22 mouse cellular contexts compared by ENCODE assay signal in genomic region chr3:96178427-96178826, GRCm38 (mm10). TPM values are rescaled to one million over a fixed set of nuclear protein-coding genes. Genes with fewer than 3 reads are reported as not detected.
DNase-seq lines count a peak whose midpoint lies in the region; ATAC-seq and TF ChIP-seq lines count a peak whose summit lies in the region.
"Had no signal": no experiment of that assay in that cellular context is flagged by ENCODE, and none has a peak within 500 bp of the region (broad histone marks: within the 10 kb centered on the region; RNA-seq: fewer than 3 reads in every experiment).

No protein-coding gene starts in this region.

- H3K79me2 ChIP-seq in CH12.LX (replicated peaks; ENCODE audit: control insufficient read depth, extremely low read depth, insufficient read depth, poor library complexity, severe bottlenecking) (peaks cover 23% of the 10 kb centered on the region), MEL (ENCODE audit: control insufficient read depth, insufficient read depth, low read length, poor library complexity) (peaks cover 21% of the 10 kb centered on the region)

- DNase-seq in cerebellum, adult 9-10 months = peak; percentile 26
- no peak for DNase-seq in cerebellum, adult 11 months
- DNase-seq in CH12.LX (ENCODE audit: extremely low read depth) (no peak), MEL (ENCODE audit: low read depth, low spot score) (peak; percentile 37)
- DNase-seq in stomach, postnatal 0 days (ENCODE audit: low spot score) = no peak
- DNase-seq in layer of hippocampus, adult 2 months (ENCODE audit: low spot score in 2 of 2) = no peak
- DNase-seq: adrenal gland, adult 2 months; adrenal gland, adult 8-10 months; adrenal gland, postnatal 10 days; adrenal gland, postnatal 14 days; adrenal gland, postnatal 25 days; adrenal gland, postnatal 36 days; B cell, adult 2 months; cerebellum, adult 11-12 months; cerebellum, adult 18-20 months; cerebellum, adult 2 months; cerebellum, adult 8-10 months; cerebellum, adult 9-11 months had no signal

- H3K36me3 ChIP-seq in CH12.LX (replicated peaks in 1 of 2; ENCODE audit: control insufficient read depth in 1 of 2, insufficient read depth in 1 of 2, low read length in 1 of 2) (peaks cover 40 to 55% of the 10 kb centered on the region in 2 experiments), MEL (ENCODE audit: control insufficient read depth in 1 of 2, insufficient read depth in 2 of 2, low read length in 2 of 2) (peaks cover 24 to 25% of the 10 kb centered on the region in 2 experiments)
- peaks cover 4% of the 10 kb centered on the region; the same call in 1 of the 2 replicates for H3K36me3 ChIP-seq in stomach, postnatal 0 days (ENCODE audit: control insufficient read depth, insufficient read depth, low read length)

- H3K27me3 ChIP-seq in CH12.LX (replicated peaks) (no peaks in the 10 kb centered on the region), MEL (ENCODE audit: control insufficient read depth in 1 of 2, insufficient read depth in 2 of 2, low read length in 2 of 2) (no peaks in the 10 kb centered on the region)
- H3K27me3 ChIP-seq in stomach, postnatal 0 days (ENCODE audit: control insufficient read depth, insufficient read depth, low read length) = no peaks in the 10 kb centered on the region
- H3K27me3 ChIP-seq: Patski had no signal

- H3K4me3 ChIP-seq in CH12.LX (replicated peaks in 1 of 3; ENCODE audit: low read depth in 2 of 3, low read length in 2 of 3, poor library complexity in 1 of 3) = no peak overlapping the region
- H3K4me3 ChIP-seq in MEL (ENCODE audit: control insufficient read depth in 1 of 2, insufficient read depth in 1 of 2, low read depth in 2 of 2, low read length in 2 of 2) = no peak overlapping the region
- no peak overlapping the region for H3K4me3 ChIP-seq in stomach, postnatal 0 days (ENCODE audit: low read depth, low read length)
- no peak overlapping the region for H3K4me3 ChIP-seq in layer of hippocampus, adult 2 months

- no peak overlapping the region for H3K4me2 ChIP-seq in CH12.LX (ENCODE audit: insufficient read depth, low read depth, poor library complexity, severe bottlenecking)
- no peak overlapping the region for H3K4me2 ChIP-seq in stomach, postnatal 0 days (replicated peaks; ENCODE audit: low read depth)

- no peak overlapping the region for H3K27ac ChIP-seq in CH12.LX (ENCODE audit: insufficient read depth, low read depth)
- no peak overlapping the region for H3K27ac ChIP-seq in MEL (ENCODE audit: control insufficient read depth, low read depth, low read length)
- H3K27ac ChIP-seq in stomach, postnatal 0 days (replicated peaks) = no peak overlapping the region
- no peak overlapping the region for H3K27ac ChIP-seq in layer of hippocampus, adult 2 months

- no peak for ATAC-seq in stomach, postnatal 0 days (ENCODE audit: low FRiP score, low TSS enrichment)
- ATAC-seq: activated CD4-positive, CD25-positive, alpha-beta regulatory T cell, adult 4 months; CD4-positive, CD25-positive, alpha-beta regulatory T cell, adult 4 months; Patski had no signal

- in situ Hi-C loops in CH12.LX (cut with MboI; ENCODE audit: low pct_ligation_motif_present, low pct_unique_long_range_greater_than_20kb, low sequenced_read_pairs) = no loop called here

- peaks cover 13 to 46% of the 10 kb centered on the region in 2 experiments for H3K4me1 ChIP-seq in CH12.LX (ENCODE audit: control insufficient read depth in 1 of 2, insufficient read depth in 2 of 2)
- peaks cover 2 to 23% of the 10 kb centered on the region in 2 experiments for H3K4me1 ChIP-seq in MEL (ENCODE audit: control insufficient read depth in 1 of 2, insufficient read depth in 2 of 2, low read length in 2 of 2)
- 0 out of 2 replicates have a peak, but pooled peaks cover 5% of the 10 kb centered on the region for H3K4me1 ChIP-seq in stomach, postnatal 0 days (replicated peaks; ENCODE audit: control insufficient read depth, insufficient read depth)

- H3K9me3 ChIP-seq in CH12.LX (replicated peaks; ENCODE audit: low read length) (no peaks in the 10 kb centered on the region), MEL (replicated peaks; ENCODE audit: insufficient read depth, low read length) (no peaks in the 10 kb centered on the region)
- H3K9me3 ChIP-seq in stomach, postnatal 0 days (ENCODE audit: control insufficient read depth, low read length) = no peaks in the 10 kb centered on the region
- H3K9me3 ChIP-seq: G1E had no signal

- no peak overlapping the region for H3K9ac ChIP-seq in CH12.LX (ENCODE audit: insufficient read depth, low read depth)
- no peak overlapping the region for H3K9ac ChIP-seq in MEL (ENCODE audit: control insufficient read depth, low read depth, low read length, poor library complexity, severe bottlenecking)
- H3K9ac ChIP-seq in stomach, postnatal 0 days (ENCODE audit: low read length) = no peak overlapping the region

- TF ChIP-seq RAD21 in CH12.LX (IDR thresholded peaks at IDR 0.05; ENCODE audit: low read depth, low read length) (no peak), MEL (IDR thresholded peaks at IDR 0.05; ENCODE audit: low read depth, low read length) (no peak)

- 93% methylated on average over 4 of the region's 4 CpGs for WGBS in stomach, postnatal 0 days

- no peak for TF ChIP-seq POLR2A in CH12.LX (IDR thresholded peaks at IDR 0.05; ENCODE audit: low read depth, low read length)
- TF ChIP-seq POLR2A in MEL (IDR thresholded peaks at IDR 0.05; ENCODE audit: control insufficient read depth in 1 of 2, insufficient read depth in 1 of 2, low read depth in 1 of 2, low read length in 2 of 2, poor library complexity in 1 of 2) = peak in 1 of 2 experiments; percentile 36; a peak in 2 of 4 replicates

- dilution Hi-C loops in CH12.LX (cut with MboI; ENCODE audit: extremely low pct_ligation_motif_present, extremely low pct_unique_long_range_greater_than_20kb, low sequenced_read_pairs) = no loop called here

- no peak for TF ChIP-seq CTCF in CH12.LX (conservative IDR thresholded peaks at IDR 0.05 in 1 of 2, IDR thresholded peaks at IDR 0.05 in 1 of 2; ENCODE audit: low read depth in 2 of 2, low read length in 2 of 2)
- TF ChIP-seq CTCF in MEL (IDR thresholded peaks at IDR 0.05 in 2 of 3, conservative IDR thresholded peaks at IDR 0.05 in 1 of 3; ENCODE audit: control insufficient read depth in 1 of 3, insufficient read depth in 1 of 3, low read depth in 2 of 3, low read length in 3 of 3, poor library complexity in 1 of 3, severe bottlenecking in 1 of 3) = no peak
- no peak for TF ChIP-seq CTCF in stomach, postnatal 0 days (IDR thresholded peaks at IDR 0.05; ENCODE audit: low read depth)
- TF ChIP-seq CTCF in layer of hippocampus, adult 2 months (conservative IDR thresholded peaks at IDR 0.05) = no peak

- TF ChIP-seq EP300 in CH12.LX (IDR thresholded peaks at IDR 0.05; ENCODE audit: low read length) (no peak), MEL (IDR thresholded peaks at IDR 0.05; ENCODE audit: low read depth in 1 of 2, low read length in 2 of 2) (no peak)
- no peak for TF ChIP-seq EP300 in stomach, postnatal 0 days (optimal IDR thresholded peaks at IDR 0.05)

TF ChIP-seq in MEL, 35 proteins besides CTCF, POLR2A, EP300 and RAD21 (continues in another document):
- no peak for TF ChIP-seq ZMIZ1 (IDR thresholded peaks at IDR 0.05; ENCODE audit: low read depth, low read length)

RNA-seq across cellular contexts. Expression of gene Sv2a, which starts 2.5 kb away (rescaled TPM):
- total RNA-seq in CH12.LX (2012; rRNA removed) = 2.6 and 4.0 TPM in 2 replicates
- total RNA-seq in CH12.LX (2014; rRNA removed) = 0.97 and 1.1 TPM in 2 replicates
- polyA plus RNA-seq in CH12.LX (2012; ENCODE audit: insufficient read length, low read depth) = 6.5 and 6.7 TPM in 2 replicates
- 0.77 and 2.1 TPM in 2 replicates for total RNA-seq in MEL (2012; rRNA removed)
- polyA plus RNA-seq in MEL (2012; ENCODE audit: insufficient read depth in 1 of 2, insufficient read length in 2 of 2, low read depth in 1 of 2, low replicate concordance in 2 of 2, missing spikeins in 1 of 2) = 1 to 10 TPM in 1 of 2 experiments, not detected in 1; 3.3 TPM
- 2.9 and 4.2 TPM in 2 replicates for polyA plus RNA-seq in stomach, postnatal 0 days (2015; fragmentation: Nextera tagmentation; extraction: Ambion mirVana)
- 100 to 1,000 TPM; 352 to 370 TPM for total RNA-seq in layer of hippocampus, adult 2 months (2021)

RNA-seq across cellular contexts. Expression of gene Sf3b4, which starts 6.3 kb away (rescaled TPM):
- 47.9 and 60.6 TPM in 2 replicates for total RNA-seq in CH12.LX (2012; rRNA removed)
- total RNA-seq in CH12.LX (2014; rRNA removed) = 33.7 and 38.1 TPM in 2 replicates
- 114 and 147 TPM in 2 replicates for polyA plus RNA-seq in CH12.LX (2012; ENCODE audit: insufficient read length, low read depth)
- 135 and 157 TPM in 2 replicates for total RNA-seq in MEL (2012; rRNA removed)
- polyA plus RNA-seq in MEL (2012; ENCODE audit: insufficient read depth in 1 of 2, insufficient read length in 2 of 2, low read depth in 1 of 2, low replicate concordance in 2 of 2, missing spikeins in 1 of 2) = 100 to 1,000 TPM; 102 to 423 TPM
- polyA plus RNA-seq in stomach, postnatal 0 days (2015; fragmentation: Nextera tagmentation; extraction: Ambion mirVana) = 70.1 and 72.8 TPM in 2 replicates
- 10 to 100 TPM; 50.1 to 50.2 TPM for total RNA-seq in layer of hippocampus, adult 2 months (2021)

RNA-seq across cellular contexts. Expression of gene Mtmr11, which starts 16.6 kb away (rescaled TPM):
- total RNA-seq in CH12.LX (2012; rRNA removed) = 0.81 and 1.0 TPM in 2 replicates
- total RNA-seq in CH12.LX (2014; rRNA removed) = 0.45 and 0.83 TPM in 2 replicates
- polyA plus RNA-seq in CH12.LX (2012; ENCODE audit: insufficient read length, low read depth) = 0.82 and 2.5 TPM in 2 replicates
- 0.62 and 0.77 TPM in 2 replicates for total RNA-seq in MEL (2012; rRNA removed)
- polyA plus RNA-seq in MEL (2012; ENCODE audit: insufficient read depth in 1 of 2, insufficient read length in 2 of 2, low read depth in 1 of 2, low replicate concordance in 2 of 2, missing spikeins in 1 of 2) = 1 to 10 TPM in 1 of 2 experiments, not detected in 1; 1.4 TPM
- 8.2 and 10.2 TPM in 2 replicates for polyA plus RNA-seq in stomach, postnatal 0 days (2015; fragmentation: Nextera tagmentation; extraction: Ambion mirVana)
- total RNA-seq in layer of hippocampus, adult 2 months (2021) = 1 to 10 TPM; 4.3 to 5.3 TPM
- polyA plus RNA-seq: G1E had no signal

RNA-seq across cellular contexts. Expression of gene Bola1, which starts 41.1 kb away (rescaled TPM):
- total RNA-seq in CH12.LX (2012; rRNA removed) (48.2 and 57.0 TPM in 2 replicates), CH12.LX (2014; rRNA removed) (54.0 and 56.5 TPM in 2 replicates), MEL (2012; rRNA removed) (115 and 123 TPM in 2 replicates)
- polyA plus RNA-seq in CH12.LX (2012; ENCODE audit: insufficient read length, low read depth) (47.6 and 56.2 TPM in 2 replicates), MEL (2012; ENCODE audit: insufficient read depth in 1 of 2, insufficient read length in 2 of 2, low read depth in 1 of 2, low replicate concordance in 2 of 2, missing spikeins in 1 of 2) (100 to 1,000 TPM in 1 of 2 experiments, not detected in 1; 124 TPM)
- polyA plus RNA-seq in stomach, postnatal 0 days (2015; fragmentation: Nextera tagmentation; extraction: Ambion mirVana) = 53.6 and 55.1 TPM in 2 replicates
- total RNA-seq in layer of hippocampus, adult 2 months (2021) = 10 to 100 TPM; 16.2 to 16.7 TPM

RNA-seq across cellular contexts. Expression of gene Hist2h2ab, which starts 41.2 kb away (rescaled TPM):
- total RNA-seq in CH12.LX (2012; rRNA removed) = 27.8 and 31.4 TPM in 2 replicates
- total RNA-seq in CH12.LX (2014; rRNA removed) = 1.1 and 2.1 TPM in 2 replicates
- polyA plus RNA-seq in CH12.LX (2012; ENCODE audit: insufficient read length, low read depth) = not detected in 2 replicates
- 197 and 234 TPM in 2 replicates for total RNA-seq in MEL (2012; rRNA removed)
- polyA plus RNA-seq in MEL (2012; ENCODE audit: insufficient read depth in 1 of 2, insufficient read length in 2 of 2, low read depth in 1 of 2, low replicate concordance in 2 of 2, missing spikeins in 1 of 2) = under 1 TPM in 1 of 2 experiments, not detected in 1; 0.72 TPM
- 0.68 TPM in 1 of 2 replicates, not detected in the other for polyA plus RNA-seq in stomach, postnatal 0 days (2015; fragmentation: Nextera tagmentation; extraction: Ambion mirVana)
- 10 to 100 TPM in 1 of 2 experiments, 1 to 10 TPM in 1; 9.3 to 12.7 TPM for total RNA-seq in layer of hippocampus, adult 2 months (2021)
- polyA plus RNA-seq: CD4-positive, CD25-positive, alpha-beta regulatory T cell, adult 4 months had no signal

Comparison
In these comparisons a context has a peak if more than half of its experiments do, and no peak if none do; other contexts are left out.
1. DNase-seq: peak in cerebellum, adult 9-10 months (single experiment) and MEL (single experiment); none in cerebellum, adult 11 months (single experiment), CH12.LX (single experiment), stomach, postnatal 0 days (single experiment) and layer of hippocampus, adult 2 months (0 of 2).
2. RNA of gene Sv2a, which starts 2.5 kb away (total RNA-seq): 352 to 370 TPM in layer of hippocampus, adult 2 months; 0.97 to 4.0 TPM in CH12.LX and 0.77 to 2.1 TPM in MEL; every median in the first group is over 10 times any median in the second.